Mouse (Mus musculus) heart, adult 11 months (tissue): ENCODE data around the gene Cfap77.

Experiments
- DNase-seq: peaks from one replicate; pipeline ENCODE4 v3.0.0; 2022

The Cfap77 gene

GRCm38 (mm10) chr2:28897340-28897899, 157.4 kb downstream of the Cfap77 start:
- no peak for DNase-seq

DNA sequence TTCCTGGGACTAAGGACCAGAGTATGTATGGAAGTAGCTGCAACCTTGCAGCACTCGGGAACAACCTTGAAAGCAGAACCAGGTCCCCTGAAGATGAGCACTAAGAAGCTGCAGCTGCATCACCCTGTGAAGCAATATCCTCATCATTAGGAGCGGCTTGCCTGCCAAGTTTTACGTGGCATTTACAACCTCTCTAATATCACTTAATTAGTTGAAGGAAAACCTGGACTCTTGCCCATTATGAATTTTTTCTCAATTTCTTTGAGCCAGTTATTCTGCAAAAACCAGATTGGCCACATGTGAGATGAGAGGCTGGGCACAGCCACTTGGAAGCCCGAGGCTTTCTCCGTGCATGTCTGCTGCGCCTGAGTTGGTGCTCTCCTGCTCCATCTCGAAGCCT, 159.0 kb downstream of the Cfap77 start:
- no peak for DNase-seq

- no peak for DNase-seq
Measured at GRCm38 (mm10) chr2:28893526-28893925, 161.3 kb downstream of the Cfap77 start.

GRCm38 (mm10) chr2:28892796-28893195, 162.1 kb downstream of the Cfap77 start:
- no peak for DNase-seq

GRCm38 (mm10) chr2:28884914-28885313, 170.0 kb downstream of the Cfap77 start:
- DNase-seq: no peak

DNA sequence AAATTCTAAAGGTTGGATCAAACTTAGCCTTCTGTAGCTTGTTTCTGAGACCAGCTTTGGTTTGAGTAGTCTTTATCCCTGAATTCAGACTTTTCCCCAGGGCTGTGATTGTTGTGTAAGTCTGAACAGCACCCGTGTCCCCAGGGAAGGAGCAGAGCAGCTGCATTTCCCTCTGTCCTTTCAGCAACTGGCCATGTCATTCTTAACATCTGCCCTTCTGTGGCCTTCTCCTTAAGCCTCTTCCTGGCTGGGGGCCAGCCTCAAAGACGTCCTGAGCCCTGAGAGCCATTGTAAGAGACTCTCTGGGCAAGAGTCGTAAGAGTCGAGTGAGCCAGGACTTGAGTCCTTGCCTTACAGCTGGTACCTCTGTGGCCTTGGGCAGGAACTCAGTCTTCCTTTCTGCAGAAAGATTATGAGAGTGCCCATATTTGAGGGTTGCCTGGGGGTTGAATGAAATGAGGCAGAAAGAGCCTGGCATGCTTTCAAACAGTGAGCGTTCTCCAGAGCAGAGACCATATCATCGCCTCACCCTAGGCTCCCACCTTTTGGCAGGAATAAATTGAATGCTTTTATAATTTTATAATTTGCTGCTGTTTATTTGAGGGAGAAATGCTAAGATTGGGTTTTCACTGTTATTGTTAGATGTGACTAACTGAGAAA, 171.9 kb downstream of the Cfap77 start:
- DNase-seq: peak; percentile 89

DNA sequence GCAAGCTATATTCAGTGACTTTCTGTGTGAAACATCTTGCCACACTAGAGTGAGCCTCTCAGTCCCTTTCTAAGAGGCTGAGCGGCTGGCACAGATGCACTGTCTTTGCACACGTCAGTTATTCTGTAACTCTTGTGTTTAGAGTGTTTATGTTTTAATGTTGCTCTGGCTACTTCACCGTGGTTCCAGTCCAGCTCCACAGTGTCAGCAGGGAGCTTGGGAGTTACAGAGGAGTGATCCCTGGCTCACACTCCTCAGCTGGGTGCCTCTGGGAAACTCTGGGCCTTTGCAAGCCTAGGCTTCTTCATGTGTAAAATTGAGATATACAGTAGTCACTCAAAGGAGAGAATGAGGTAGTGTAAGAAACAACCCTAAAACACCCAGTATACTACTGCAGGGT, 172.8 kb downstream of the Cfap77 start:
- no peak for DNase-seq

GRCm38 (mm10) chr2:28881275-28881674, 173.6 kb downstream of the Cfap77 start:
- DNase-seq: no peak
